Mouse (Mus musculus) heart, adult 8-10 months (tissue): ENCODE measurements at regions not wholly inside any gene's neighbourhood (a gene's known extent, or its start where the extent isn't known, plus 50 kb on each side); places are given as distances from the start of the nearest gene placed in this dataset.

Experiments
- DNase-seq: peaks from one replicate; pipeline ENCODE4 v3.0.0; 2022; ENCODE audit warnings: low spot score

- DNase-seq: no peak
These were observed 382.3 kb downstream of the Vrk1 start for GRCm38 (mm10) chr12:106392316-106392715.

- DNase-seq: no peak
These were observed 389.1 kb downstream of the Vrk1 start for GRCm38 (mm10) chr12:106399085-106399484.

GRCm38 (mm10) chr12:106411075-106411474, 401.0 kb downstream of the Vrk1 start:
- DNase-seq: no peak

- no peak for DNase-seq
These were observed 416.6 kb downstream of the Vrk1 start for GRCm38 (mm10) chr12:106426631-106427030.

GRCm38 (mm10) chr12:106429991-106430390, 420.0 kb downstream of the Vrk1 start:
- no peak for DNase-seq

GRCm38 (mm10) chr12:106445151-106445550, 435.1 kb downstream of the Vrk1 start:
- DNase-seq: no peak

- no peak for DNase-seq
These were observed 435.9 kb downstream of the Vrk1 start for GRCm38 (mm10) chr12:106445976-106446375.

GRCm38 (mm10) chr12:106446876-106447532, 437.0 kb downstream of the Vrk1 start:
- no peak for DNase-seq

GRCm38 (mm10) chr12:106448551-106448950, 438.5 kb downstream of the Vrk1 start:
- DNase-seq: no peak

GRCm38 (mm10) chr12:106453491-106453890, 443.5 kb downstream of the Vrk1 start:
- DNase-seq: no peak

- DNase-seq: no peak
These were observed 448.2 kb downstream of the Vrk1 start for GRCm38 (mm10) chr12:106458215-106458614.

- DNase-seq: no peak
These were observed 450.6 kb downstream of the Vrk1 start for GRCm38 (mm10) chr12:106460650-106461049.

GRCm38 (mm10) chr12:106462281-106462680, 452.3 kb downstream of the Vrk1 start:
- no peak for DNase-seq

- no peak for DNase-seq
These were observed 454.7 kb downstream of the Vrk1 start for GRCm38 (mm10) chr12:106464701-106465100.

GRCm38 (mm10) chr12:106468173-106468860, 458.3 kb downstream of the Vrk1 start:
- DNase-seq: no peak

- no peak for DNase-seq
These were observed 464.6 kb downstream of the Vrk1 start for GRCm38 (mm10) chr12:106474501-106475165.

- DNase-seq: no peak
These were observed 465.5 kb downstream of the Vrk1 start for GRCm38 (mm10) chr12:106475486-106476050.

GRCm38 (mm10) chr12:106477040-106477665, 467.1 kb downstream of the Vrk1 start:
- no peak for DNase-seq

- DNase-seq: no peak
These were observed 467.7 kb downstream of the Vrk1 start for GRCm38 (mm10) chr12:106477731-106478130.

GRCm38 (mm10) chr12:106478381-106478781, 468.4 kb downstream of the Vrk1 start:
- DNase-seq: no peak

GRCm38 (mm10) chr12:106479067-106479877, 469.2 kb downstream of the Vrk1 start:
- no peak for DNase-seq
